Mouse (Mus musculus) left cerebral cortex, postnatal 14 days (tissue): ENCODE measurements around the gene Zfp652. TPM values are rescaled to one million over a fixed set of nuclear protein-coding genes. Genes with fewer than 3 reads are reported as not detected.

Experiments used
- DNase-seq, 2 experiments: peaks; one replicate each; pipeline ENCODE4 v3.0.0; 2021 to 2022; ENCODE audit warnings: low spot score in 2 of 2, mixed read lengths in 1 of 2
- intact Hi-C: fragments of 180-260 bp; cut with DNase I; formaldehyde crosslinking; loops from one replicate; pipeline ENCODE4 v1.15.1; 2025
- total RNA-seq, 2 experiments: library from RNA; stranded (reverse); gene quantifications; 2 replicates each; pipeline ENCODE4 v1.2.3; 2021

The Zfp652 gene
- total RNA-seq, 2 experiments from 2014 or later = 40.3 to 40.6 TPM

DNA sequence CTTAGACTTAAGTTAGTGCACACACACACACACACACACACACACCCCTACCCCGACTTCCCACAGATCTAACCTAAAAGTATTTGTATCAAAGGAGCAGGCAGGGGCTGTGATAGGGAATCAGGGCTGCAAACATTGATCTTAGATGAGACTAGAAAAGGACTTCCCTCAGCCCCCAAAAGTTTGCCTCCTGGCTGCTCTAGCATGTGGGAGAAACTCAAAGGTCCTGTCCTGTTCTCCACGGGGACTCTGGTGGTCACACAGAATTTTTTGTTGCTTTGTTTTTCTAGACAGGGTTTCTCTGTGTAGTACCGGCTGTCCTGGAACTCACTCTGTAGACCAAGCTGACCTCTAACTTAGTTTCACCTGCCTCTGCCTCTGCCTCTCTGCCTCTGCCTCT is 113.2 kb downstream of the Zfp652 start:
- no peak for DNase-seq
- intact Hi-C loops = no loop called here

DNA sequence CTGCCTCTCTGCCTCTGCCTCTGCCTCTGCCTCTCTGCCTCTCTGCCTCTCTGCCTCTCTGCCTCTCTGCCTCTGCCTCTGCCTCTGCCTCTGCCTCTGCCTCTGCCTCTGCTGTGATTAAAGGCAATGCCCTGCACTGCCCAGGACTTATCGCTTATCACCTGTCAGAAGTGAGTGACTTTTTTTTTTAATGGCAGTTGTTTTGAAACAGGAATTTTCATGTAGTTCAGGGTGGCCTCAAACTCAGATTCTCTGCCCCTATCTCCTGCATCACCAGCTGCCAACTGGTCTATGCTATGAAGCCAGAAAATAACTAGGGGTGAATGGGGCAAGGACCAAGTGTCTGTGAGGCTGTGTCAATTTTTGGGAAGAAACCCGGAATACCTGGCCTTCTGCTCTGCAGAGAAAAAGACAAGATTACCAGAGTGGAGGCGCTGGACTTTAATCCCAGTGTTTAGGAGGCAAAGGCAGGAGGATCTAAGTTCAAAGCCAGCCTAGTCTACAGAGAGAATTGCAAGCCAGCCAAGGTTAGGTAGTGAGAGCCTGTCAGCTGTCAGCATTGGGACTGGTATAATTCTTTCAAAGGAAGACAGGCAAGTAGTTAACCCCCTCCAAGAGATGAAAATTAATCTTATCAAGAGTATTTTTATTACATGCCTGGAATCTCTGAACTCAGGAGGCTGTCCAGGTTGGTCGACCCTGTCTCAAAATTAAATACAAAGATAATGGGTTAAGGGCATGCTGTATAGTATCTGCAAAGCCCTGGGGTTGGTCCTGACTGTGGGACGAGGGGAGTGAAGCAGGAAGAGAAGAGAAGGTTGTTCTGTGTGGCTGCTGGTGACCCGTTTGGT is 114.1 kb downstream of the Zfp652 start:
- intact Hi-C loops = no loop called here
- no peak for DNase-seq

DNA sequence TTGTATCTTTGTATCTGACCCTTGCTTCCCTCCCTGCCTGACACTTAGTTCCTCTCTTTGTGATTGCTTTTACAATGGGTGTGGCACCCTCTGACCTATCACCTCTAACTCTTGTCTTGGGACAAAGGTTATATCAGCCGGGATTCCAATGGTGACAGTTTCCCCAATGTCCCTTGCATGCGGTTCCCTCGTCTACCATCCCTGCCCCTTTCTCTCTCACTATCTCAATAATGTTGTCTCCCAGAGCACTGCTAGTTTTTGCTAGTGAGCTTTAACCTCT is 114.6 kb downstream of the Zfp652 start:
- DNase-seq = no peak
- intact Hi-C loops = no loop called here

DNA sequence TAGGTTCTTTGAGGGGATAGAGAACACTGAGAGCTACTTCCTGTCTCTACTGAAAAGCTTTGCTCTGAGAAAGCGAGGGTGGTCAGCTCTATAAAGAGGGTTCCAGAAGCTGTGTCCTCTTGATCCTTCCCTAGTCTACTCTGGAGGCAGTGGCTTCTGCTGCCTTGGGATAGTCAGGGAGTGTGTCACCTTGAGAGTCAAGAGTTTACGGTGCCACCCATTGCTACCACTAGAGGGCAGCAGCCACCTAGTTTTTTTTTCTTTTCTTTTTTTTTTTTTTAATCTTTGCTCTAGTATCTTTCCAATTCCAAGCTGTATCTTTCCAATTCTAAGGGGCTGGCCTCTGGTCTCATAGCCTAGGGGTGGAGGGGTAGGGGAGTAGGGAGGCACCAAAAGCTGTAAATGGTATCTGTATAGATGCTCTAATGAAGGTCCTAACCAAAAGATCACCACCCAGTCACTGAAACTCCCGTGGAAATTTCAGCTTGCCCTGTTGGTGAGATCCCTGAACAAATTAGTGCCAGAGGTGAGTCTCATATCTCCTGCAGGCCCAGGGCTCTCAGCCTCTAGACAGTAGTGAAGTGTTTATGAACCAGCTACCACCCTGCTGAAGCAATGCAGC is 115.1 kb downstream of the Zfp652 start:
- DNase-seq = peak; percentile 49 to 81

DNA sequence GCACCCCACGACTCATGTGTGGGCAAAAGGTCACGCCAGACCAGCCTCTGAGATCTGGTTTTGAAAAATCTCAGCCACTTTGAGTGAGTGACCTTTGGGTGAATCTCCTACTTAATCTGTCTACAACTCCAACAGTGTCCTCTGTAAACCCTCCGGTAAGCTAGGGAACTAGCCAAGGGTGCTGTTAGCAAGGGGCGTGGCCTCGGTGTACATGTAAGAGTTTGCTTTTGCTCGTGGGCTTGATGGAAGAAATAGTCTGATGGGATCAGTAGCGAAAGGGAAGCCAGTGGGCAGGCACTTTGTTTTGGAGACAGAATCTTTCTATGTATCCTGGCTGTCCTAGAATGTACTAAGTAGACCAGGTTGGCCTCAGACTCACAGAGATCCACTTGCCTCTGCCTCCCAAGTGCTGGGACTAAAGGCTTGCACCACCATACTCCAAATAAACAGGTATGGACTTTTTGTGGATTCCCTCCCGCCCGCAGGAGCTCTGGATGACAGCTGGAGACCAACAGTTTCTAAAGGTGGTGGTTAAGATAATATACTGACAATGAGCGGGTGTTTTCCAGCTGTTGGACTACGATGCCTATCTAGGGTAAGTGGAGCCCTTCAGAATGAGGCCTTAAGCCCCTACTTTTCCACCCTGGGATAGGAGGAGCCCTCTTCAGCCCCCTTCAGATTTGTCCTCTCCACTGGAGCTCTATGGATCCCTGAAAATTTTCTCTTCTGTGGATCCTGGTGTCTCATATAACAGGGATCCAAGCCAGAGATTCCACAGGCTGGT is 115.9 kb downstream of the Zfp652 start:
- DNase-seq = no peak
- intact Hi-C loops = no loop called here

More for the DNA sequence above, 115.1 kb downstream of the Zfp652 start:
- intact Hi-C loops = no loop called here

DNA sequence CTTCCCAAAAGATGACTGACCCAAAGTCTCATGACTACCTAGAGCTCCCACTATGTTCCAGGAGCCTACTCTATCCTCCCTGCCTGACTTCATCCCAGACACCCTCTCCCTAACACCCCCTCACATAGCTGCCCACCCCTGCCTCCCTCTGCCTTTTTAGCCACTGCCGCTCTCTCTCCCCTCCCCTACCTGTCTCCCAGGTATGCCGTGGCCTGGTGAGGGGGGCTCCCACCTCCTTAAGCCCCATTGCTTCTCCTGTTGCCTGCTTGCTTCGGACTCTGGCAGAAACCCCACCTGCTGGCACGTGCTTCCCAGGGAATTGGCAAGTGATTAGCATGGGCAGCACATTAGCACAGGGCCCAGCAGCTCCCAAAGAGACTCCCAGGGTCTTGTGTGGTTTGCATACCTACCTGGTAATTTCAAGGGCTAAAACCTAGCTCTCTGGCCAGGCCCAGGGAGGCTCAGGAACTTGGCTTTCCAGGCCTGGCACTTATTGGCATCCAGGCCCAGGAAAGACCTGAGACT is 117.1 kb downstream of the Zfp652 start:
- DNase-seq = no peak
- intact Hi-C loops = no loop called here

DNA sequence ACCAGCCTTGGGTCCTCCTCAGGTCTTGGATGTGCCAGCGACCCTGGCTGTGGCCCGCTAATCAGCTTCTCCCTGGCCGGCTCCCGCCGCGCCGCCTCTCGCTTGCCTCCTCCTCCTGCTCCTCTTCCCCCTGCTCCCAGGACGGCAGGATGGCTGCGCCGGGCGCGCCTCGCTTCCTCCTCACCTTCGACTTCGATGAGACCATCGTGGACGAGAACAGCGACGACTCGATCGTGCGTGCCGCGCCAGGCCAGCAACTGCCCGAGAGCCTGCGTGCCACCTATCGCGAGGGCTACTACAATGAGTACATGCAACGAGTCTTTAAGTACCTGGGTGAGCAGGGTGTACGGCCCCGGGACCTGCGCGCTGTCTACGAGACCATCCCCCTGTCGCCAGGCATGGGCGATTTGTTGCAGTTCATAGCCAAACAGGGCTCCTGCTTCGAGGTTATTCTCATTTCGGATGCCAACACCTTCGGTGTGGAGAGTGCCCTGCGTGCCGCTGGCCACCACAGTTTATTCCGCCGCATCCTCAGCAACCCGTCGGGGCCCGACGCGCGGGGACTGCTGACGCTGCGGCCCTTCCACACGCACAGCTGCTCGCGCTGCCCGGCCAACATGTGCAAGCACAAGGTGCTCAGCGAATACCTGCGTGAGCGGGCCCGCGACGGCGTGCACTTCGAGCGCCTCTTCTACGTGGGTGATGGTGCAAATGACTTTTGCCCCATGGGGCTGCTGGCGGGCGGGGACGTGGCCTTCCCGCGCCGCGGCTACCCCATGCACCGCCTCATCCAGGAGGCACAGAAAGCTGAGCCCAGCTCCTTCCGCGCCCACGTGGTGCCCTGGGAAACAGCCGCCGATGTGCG is 118.2 kb downstream of the Zfp652 start:
- intact Hi-C loops = no loop called here
- DNase-seq = no peak

DNA sequence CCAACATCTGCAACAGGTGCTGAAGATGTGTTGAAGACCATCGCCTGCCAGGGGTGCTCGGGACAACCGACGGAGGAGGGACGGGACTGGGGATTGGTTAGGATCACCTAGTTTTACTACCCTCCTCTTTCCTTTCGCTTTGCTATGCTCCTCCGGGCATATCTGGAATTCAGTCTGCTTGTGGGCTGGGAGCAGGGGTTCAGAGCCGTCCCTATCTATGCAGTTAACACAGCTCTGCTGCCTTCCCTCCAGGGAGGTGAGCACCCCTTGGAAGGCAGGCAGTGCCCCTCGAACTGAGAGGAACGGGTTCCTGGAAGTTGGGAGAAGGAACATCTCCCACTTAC is 118.8 kb downstream of the Zfp652 start:
- intact Hi-C loops = no loop called here
- DNase-seq = no peak

DNA sequence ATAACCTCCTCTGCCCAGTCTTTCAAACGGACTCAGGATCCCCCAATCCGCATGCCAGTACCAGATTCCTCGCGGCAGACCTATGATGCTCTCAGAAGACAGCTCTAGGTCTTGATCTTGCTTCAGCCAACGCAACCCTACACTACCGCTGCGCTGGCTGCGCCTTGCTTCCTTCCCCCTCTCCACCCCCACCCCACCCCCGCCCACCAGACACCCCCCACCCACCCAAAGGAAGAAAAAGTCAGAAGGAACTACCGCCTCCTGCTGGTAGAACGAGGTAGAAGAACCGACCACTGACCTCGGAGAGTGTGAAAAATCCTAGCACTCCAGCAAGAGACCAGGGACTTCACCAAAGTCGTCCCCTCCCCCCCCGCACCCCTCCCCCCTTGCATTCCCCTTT is 119.2 kb downstream of the Zfp652 start:
- intact Hi-C loops = no loop called here
- DNase-seq = no peak

DNA sequence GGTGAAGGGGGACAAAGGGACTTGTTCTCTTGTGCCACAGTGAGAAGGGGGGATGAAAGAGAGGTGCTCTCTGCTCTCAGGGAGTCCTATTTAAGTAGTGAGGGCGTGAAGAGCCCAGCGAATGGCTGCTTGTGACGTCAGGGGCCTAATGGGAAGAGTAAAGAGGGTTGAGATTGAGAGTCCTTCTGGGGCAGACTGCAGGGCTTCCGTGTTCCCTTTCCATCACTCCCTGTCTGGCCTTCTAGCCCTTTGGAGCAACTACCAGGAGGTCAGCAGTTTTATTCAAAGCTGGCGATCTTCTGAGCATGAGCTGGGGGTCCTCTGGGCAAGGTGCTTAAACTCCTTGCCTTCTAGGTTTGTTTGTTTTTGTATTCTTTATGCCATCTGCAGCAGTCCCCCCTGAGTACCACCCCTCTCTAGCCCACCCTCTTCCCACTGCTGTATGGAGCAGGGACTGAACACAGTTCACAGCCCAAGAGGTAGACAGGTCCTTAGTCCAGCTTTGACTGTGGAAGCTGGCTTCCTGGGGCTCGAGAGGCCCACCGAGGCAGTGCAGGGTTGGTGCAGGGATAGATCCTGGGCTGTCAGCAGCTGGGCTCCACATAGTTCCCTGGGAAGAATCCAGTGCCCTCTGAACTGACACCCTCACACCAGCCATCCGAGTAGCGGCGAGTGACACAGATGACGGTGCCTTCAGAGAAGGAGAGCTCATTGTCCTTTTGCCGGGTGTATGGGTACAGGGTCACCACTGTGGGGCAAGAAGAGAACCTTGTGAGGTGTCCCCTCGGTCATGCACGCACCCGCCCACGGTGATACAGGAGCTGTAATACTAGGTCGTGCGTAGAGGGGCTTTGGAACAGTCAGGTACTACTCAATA is 119.9 kb downstream of the Zfp652 start:
- intact Hi-C loops = no loop called here
- no peak for DNase-seq

DNA sequence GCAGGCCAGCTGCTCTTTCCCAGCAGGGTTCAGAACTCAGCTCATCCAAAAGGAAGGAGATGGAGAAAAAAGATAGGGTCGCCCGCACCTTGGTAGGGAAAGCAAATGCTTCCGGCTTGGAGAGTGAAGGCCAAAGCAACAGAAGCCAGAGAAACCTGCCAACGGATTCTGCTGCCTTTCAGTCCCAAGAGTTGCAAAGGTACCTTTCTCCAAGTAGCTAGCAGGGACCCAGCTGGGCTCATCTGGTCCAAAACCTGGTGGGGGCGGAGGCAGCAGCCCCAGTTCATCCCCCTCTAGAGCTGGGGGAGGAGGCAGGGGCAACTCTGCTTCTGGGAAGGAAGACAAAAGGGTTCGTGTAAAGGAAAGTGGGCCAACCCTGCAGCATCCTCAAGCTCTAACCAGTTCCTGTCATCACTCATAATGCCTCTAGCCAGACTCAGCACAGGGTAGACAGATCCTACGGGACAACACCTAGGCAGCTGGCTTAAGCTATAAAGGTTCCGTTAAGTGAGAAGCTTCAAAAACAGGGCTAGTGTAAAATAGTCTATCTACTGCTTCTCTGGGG is 120.6 kb downstream of the Zfp652 start:
- no peak for DNase-seq
- intact Hi-C loops = no loop called here

DNA sequence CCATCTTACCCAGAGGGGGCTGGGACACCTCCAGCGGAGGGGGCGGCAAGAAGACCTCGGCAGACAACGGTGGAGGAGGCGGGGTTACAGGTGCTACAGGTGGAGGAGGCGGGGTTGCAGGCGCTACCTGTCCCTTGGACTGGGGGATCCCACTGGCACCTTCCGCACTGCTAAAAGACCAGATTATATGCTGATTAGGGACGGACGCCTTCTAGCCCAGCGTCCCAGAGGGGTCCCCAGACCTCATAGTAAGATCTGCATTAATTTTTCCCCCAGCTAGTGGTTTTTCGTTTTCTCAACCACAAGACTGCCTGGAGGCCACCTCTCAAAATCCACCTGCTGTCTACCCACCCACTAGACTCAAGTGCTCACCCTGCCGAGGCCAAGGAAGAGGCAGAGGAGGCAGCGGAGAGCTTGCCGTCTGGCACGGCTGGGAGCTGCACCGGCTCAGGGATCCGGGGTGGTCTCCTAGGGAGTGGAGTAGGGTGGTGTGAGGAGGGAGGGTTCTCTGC is 121.2 kb downstream of the Zfp652 start:
- intact Hi-C loops = no loop called here
- DNase-seq = no peak

DNA sequence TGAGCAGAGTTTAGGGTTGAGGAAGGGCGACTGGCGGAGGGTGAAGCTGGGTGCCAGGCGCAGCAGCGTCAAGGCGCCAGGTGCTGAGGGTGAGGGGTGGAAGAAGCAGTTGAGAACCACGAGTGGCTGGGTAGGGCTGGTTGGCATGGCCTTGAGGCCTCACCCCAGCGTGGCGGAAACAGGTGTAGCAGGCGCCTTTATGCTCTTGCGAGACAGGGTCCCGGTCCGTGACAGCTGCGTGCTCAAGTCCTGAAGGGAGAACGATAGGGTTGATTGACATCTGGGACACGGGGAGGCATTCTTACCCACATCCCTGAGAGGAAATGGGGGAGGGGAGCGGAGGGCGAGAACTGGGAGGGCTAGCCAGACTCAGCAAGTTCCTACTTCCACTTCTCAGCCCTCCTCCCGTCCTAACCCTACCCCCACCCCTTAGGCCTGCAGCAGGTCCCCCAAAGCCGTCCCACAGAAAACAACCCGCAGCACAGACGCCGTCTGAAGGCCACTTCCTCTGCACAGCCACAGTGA is 121.7 kb downstream of the Zfp652 start:
- intact Hi-C loops = no loop called here
- peak; percentile 55 to 60 for DNase-seq

DNA sequence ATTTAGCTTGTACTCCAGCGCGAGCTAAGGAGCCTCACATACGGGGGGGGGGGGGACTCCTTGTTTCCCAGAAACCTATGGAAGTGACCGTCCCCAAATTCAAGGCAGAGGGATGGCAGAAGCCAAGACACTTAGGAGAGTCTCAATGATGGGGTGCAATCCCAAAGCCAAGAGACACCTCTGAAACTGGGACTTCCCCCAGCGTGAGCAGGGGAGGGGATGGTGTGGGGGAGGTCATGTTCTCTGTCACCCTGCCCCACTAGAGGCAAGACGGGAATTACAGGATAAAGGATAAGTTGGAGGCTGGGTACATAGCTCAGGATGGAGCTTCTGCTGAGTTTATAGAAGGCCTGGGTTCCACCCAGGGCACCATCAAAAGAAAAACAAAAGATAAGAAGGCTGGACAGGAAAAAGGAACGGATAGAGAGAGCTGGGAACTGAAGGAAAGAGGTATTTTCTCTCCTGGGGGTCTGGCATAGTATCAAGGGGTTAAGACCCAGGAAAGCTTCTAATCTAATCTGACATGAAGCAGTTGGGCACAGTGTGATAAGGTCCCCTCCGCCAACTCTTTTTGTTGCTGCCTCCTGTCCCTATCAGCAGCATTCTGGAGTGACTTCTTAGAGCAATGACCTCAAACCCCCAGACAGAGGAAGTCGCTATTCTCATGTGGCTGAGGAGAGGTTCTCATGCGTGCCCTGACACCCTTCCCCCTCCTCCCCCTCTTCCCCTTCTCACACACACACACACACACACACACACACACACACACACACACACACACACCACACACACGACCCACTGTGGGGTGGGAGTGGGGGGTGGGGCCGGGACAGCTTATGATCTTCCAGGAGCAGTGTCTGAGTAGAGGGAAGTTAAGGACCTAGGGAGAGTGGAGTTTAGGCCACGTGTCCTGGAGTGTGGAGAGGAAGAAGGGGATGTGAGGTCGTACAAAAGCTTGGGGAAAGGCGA is 122.6 kb downstream of the Zfp652 start:
- intact Hi-C loops = no loop called here
- DNase-seq = no peak

DNA sequence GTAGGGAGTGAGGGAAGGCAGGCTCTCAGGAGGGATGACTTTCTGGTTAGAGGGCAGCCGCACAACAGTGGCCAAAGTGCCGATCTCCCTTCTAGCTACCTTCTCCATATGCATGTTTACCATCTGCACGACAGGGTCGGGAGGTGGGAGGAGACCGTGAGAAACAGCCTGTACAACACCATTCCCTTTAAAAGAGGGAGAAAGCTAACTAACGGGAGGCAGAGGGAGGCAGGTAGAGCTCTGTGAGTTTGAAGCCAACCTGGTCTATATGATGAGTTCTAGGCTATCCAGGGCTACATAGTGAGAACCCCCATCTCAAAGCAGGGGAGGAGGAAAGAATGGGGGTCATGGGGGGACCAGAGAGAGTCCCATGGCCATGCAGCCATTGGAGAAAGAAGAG is 123.4 kb downstream of the Zfp652 start:
- no peak for DNase-seq
- intact Hi-C loops = no loop called here

DNA sequence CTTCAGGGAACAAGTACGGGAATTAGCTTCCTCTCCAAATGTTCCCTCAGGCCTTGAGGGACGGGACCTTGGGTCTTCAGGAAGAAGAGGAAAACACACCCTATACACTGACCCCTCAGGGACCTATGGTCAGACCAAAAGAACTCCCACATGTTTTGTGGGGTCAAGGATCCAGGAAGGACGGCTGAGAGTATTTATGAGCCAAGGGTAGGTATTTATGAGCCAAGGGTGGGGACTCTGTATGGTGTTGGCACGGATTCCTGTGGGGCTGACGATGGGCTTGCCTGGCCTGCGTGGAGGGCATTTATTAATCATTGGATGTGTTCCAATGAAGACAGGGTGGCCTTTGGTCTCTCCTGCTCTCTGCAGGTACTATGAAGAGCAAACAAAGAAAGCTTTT is 124.0 kb downstream of the Zfp652 start:
- intact Hi-C loops = no loop called here
- DNase-seq = no peak

DNA sequence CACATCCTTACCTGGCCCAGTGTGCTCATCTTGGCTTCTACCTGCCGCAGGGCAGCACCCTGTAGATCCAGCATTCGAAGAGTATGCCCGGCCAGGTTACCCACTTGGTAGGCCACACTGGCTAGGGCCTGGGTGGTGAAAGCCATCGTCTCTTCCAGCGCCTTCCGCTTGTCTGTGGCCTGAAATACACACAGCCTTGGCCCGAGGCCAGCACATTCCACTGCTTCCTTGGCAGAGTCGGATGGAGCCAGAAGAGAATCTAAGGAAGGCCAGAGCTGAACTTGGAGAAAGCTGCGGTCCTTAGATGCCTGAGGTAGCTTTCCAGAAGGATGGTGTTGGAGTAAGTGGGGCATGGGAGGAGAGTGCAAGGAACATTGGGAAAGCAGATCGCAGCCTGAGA is 124.6 kb downstream of the Zfp652 start, which contains the start of gene Gngt2:
Gene Gngt2, plus strand, starts transcription at position 158 of the 400 bp plus-strand sequence.
- peak; percentile 62 to 64 for DNase-seq
- intact Hi-C loops = no loop called here
